Mouse (Mus musculus): ENCODE results near the gene Chmp6. TPM values are rescaled to one million over a fixed set of nuclear protein-coding genes. Genes with fewer than 3 reads are reported as not detected.

Gene Chmp6
- polyA plus RNA-seq, 1 experiment from 2014 or later = 91.9 TPM

DNA sequence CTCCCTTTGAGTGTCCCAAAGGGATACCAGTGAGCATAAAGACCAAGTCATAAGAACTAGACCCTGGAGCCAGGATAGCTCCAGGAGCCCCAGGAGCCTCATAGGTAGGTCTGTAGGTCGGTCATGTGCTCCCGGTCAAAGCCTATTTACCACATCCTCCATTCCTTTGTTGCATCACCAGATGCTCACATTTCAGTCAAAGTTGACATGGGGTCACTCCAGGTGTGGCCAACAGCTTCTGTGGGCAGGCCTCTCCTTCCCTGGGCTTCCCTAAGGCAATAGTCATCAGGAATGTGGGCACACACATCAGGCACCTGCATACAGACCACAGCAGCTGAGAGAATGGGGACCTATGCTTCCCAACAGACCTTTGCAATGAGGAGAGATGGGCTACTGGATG, 54.7 kb downstream of the Chmp6 start:
- WGBS = 94% methylated on average over 2 of the region's 2 CpGs
- no peaks in the 10 kb centered on the region for H3K36me3 ChIP-seq (ENCODE audit: poor library complexity, severe bottlenecking)

More for the DNA sequence above, 54.7 kb downstream of the Chmp6 start:
- Histone ChIP-seq H3K27me3 (no peaks in the 10 kb centered on the region), H3K4me3 (no peak overlapping the region), H3K9ac (no peak overlapping the region), H3K4me1 (peaks cover 30% of the 10 kb centered on the region), H3K9me3 (replicated peaks) (no peaks in the 10 kb centered on the region), H3K4me2 (no peak overlapping the region), H3K27ac (no peak overlapping the region)
- ATAC-seq = no peak

Other genes starting within 250 kb of the Chmp6 start
- 14.2 and 15.0 TPM in 2 replicates for gene Baiap2, start 29.3 kb downstream of the Chmp6 start, polyA plus RNA-seq (2015; fragmentation: Nextera tagmentation; extraction: Ambion mirVana)
- 6.8 and 8.4 TPM in 2 replicates for gene Aatk, start 133.7 kb downstream of the Chmp6 start, polyA plus RNA-seq (2015; fragmentation: Nextera tagmentation; extraction: Ambion mirVana)
- gene Cep131, start 173.4 kb downstream of the Chmp6 start, polyA plus RNA-seq (2015; fragmentation: Nextera tagmentation; extraction: Ambion mirVana) = 26.9 and 28.8 TPM in 2 replicates
- 18.0 and 19.0 TPM in 2 replicates for gene Tepsin, start 185.3 kb downstream of the Chmp6 start, polyA plus RNA-seq (2015; fragmentation: Nextera tagmentation; extraction: Ambion mirVana)
- gene Ndufaf8, start 185.5 kb downstream of the Chmp6 start, polyA plus RNA-seq (2015; fragmentation: Nextera tagmentation; extraction: Ambion mirVana) = 59.2 and 60.5 TPM in 2 replicates
- 76.8 and 92.2 TPM in 2 replicates for gene Slc38a10, start 237.9 kb downstream of the Chmp6 start, polyA plus RNA-seq (2015; fragmentation: Nextera tagmentation; extraction: Ambion mirVana)

Data from forebrain, embryonic 13.5 days (tissue).